Comparison of ENCODE assay signal across 8 mouse cellular contexts in the genomic region with DNA sequence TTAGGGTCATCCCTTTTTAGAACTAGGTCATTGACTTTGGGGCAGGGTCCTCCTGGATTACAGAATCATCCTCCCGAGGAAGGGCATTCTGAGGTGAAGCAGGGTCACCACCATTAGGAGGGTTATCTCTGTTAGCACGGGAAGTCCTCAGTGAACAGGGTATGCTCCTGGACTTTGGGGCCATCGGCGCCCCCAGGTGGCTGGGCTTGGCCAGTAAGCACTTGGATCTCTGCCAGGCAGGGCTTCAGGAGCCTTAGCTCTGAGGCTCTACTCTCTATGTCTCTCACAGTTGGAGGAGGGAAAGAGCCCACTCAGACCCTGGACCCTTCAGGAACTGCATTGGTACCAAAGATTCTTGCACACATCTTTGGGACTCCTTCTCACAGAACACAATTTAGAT. TPM values are rescaled to one million over a fixed set of nuclear protein-coding genes. Genes with fewer than 3 reads are reported as not detected.
A peak's percentile ranks its signal among the peaks of the same experiment; 100 is the strongest.
DNase-seq lines count a peak whose midpoint lies in the region; ATAC-seq and TF ChIP-seq lines count a peak whose summit lies in the region.

No protein-coding gene starts in this region.

- peak; percentile 22; the same call in 1 of the 2 replicates for TF ChIP-seq CTCF in brain, embryonic 14.5 days (IDR thresholded peaks at IDR 0.05; ENCODE audit: borderline replicate concordance, extremely low read depth, insufficient read depth, insufficient read length)

- no peak overlapping the region for H3K27ac ChIP-seq in liver, embryonic 11.5 days (ENCODE audit: low read depth, low read length)

- H3K36me3 ChIP-seq in liver, embryonic 11.5 days (ENCODE audit: control insufficient read depth, insufficient read depth, low read length), result no peaks in the 10 kb centered on the region

- H3K9me3 ChIP-seq in liver, embryonic 11.5 days (ENCODE audit: control insufficient read depth, low read length), result no peaks in the 10 kb centered on the region

- H3K4me2 ChIP-seq in liver, embryonic 11.5 days, result no peak overlapping the region

- peak; percentile 40 to 51 for DNase-seq in adrenal gland, adult 18-20 months (ENCODE audit: low spot score in 2 of 2)
- no peak for DNase-seq in adrenal gland, postnatal 4 days (ENCODE audit: low spot score in 2 of 2)
- peak; percentile 17 for DNase-seq in liver
- no peak for DNase-seq in liver, embryonic 11.5 days (ENCODE audit: low spot score)
- DNase-seq in brain, embryonic 14.5 days (ENCODE audit: low read depth), result no peak
- DNase-seq in lung, postnatal 14 days, result peak; percentile 52
- DNase-seq in spleen, postnatal 14 days (ENCODE audit: low spot score in 2 of 2), result no peak
- no peak for DNase-seq in thymus, postnatal 10 days (ENCODE audit: low spot score in 2 of 2)

- no peak overlapping the region for H3K4me3 ChIP-seq in liver, embryonic 11.5 days (ENCODE audit: low read depth, low read length)

- peaks cover 77% of the 10 kb centered on the region for H3K27me3 ChIP-seq in liver, embryonic 11.5 days (replicated peaks; ENCODE audit: control insufficient read depth, insufficient read depth, low read length)

- H3K4me1 ChIP-seq in liver, embryonic 11.5 days (replicated peaks; ENCODE audit: control insufficient read depth, insufficient read depth, low read length), result no peaks in the 10 kb centered on the region

- 5% methylated on average over 4 of the region's 4 CpGs for WGBS in liver, embryonic 11.5 days

- no peak for TF ChIP-seq POLR2A in brain, embryonic 14.5 days (IDR thresholded peaks at IDR 0.05; ENCODE audit: borderline replicate concordance, extremely low read depth, insufficient read depth, insufficient read length, poor library complexity, severe bottlenecking)

- ATAC-seq in liver, embryonic 11.5 days (replicated peaks; ENCODE audit: low FRiP score), result no peak

- no peak overlapping the region for H3K9ac ChIP-seq in liver, embryonic 11.5 days (ENCODE audit: low read depth, low read length)

RNA-seq across cellular contexts. Expression of gene Foxd2, which starts 10.8 kb away (rescaled TPM):
- 1 to 10 TPM; 2.3 to 3.0 TPM for total RNA-seq in adrenal gland, adult 18-20 months (2021)
- total RNA-seq in adrenal gland, postnatal 4 days (2021), result 1 to 10 TPM; 4.0 to 5.1 TPM
- 0.05 TPM in 1 of 2 replicates, not detected in the other for polyA plus RNA-seq in liver, embryonic 11.5 days (2014; fragmentation: Nextera tagmentation; extraction: Ambion mirVana)
- polyA plus RNA-seq in brain, embryonic 14.5 days (2012; rRNA removed), result 0.93 and 1.1 TPM in 2 replicates

RNA-seq across cellular contexts. Expression of gene Foxe3, which starts 28.0 kb away (rescaled TPM):
- total RNA-seq in adrenal gland, adult 18-20 months (2021), result not detected
- not detected for total RNA-seq in adrenal gland, postnatal 4 days (2021)
- not detected in 2 replicates for polyA plus RNA-seq in liver, embryonic 11.5 days (2014; fragmentation: Nextera tagmentation; extraction: Ambion mirVana)
- 0.10 and 0.19 TPM in 2 replicates for polyA plus RNA-seq in brain, embryonic 14.5 days (2012; rRNA removed)

Comparison
In these comparisons a context has a peak if more than half of its experiments do, and no peak if none do; other contexts are left out.
1. DNase-seq: peak in adrenal gland, adult 18-20 months (2 of 2), liver (single experiment) and lung, postnatal 14 days (single experiment); none in adrenal gland, postnatal 4 days (0 of 2), liver, embryonic 11.5 days (single experiment), brain, embryonic 14.5 days (single experiment), spleen, postnatal 14 days (0 of 2) and thymus, postnatal 10 days (0 of 2).